Mouse (Mus musculus) retina, postnatal 1 day (tissue): Measurements from ENCODE around the gene Mif4gd.

Source experiments
- DNase-seq: peaks from one replicate; pipeline ENCODE4 v3.0.0-alpha.2; 2012

Mif4gd gene

GRCm38 (mm10) chr11:115611173-115611572 lies 1.6 kb downstream of the Mif4gd start:
- DNase-seq: no peak

- DNase-seq: no peak
Observed at GRCm38 (mm10) chr11:115609576-115609975, 3.2 kb downstream of the Mif4gd start.

GRCm38 (mm10) chr11:115608421-115609399 lies 4.1 kb downstream of the Mif4gd start:
- peak; percentile 78 for DNase-seq

- DNase-seq: no peak
Observed at GRCm38 (mm10) chr11:115606733-115607132, 6.0 kb downstream of the Mif4gd start.

- DNase-seq: no peak
Observed at GRCm38 (mm10) chr11:115604304-115604696, 8.5 kb downstream of the Mif4gd start.

GRCm38 (mm10) chr11:115603476-115604303 lies 9.1 kb downstream of the Mif4gd start, which contains the start of the genes Mrps7 and Gga3:
Gene Mrps7 (plus strand): TSS chr11:115603925.
Gene Gga3 (minus strand): TSS chr11:115604051.
- peak; percentile 94 for DNase-seq

- DNase-seq: no peak
Observed at GRCm38 (mm10) chr11:115603128-115603475, 9.7 kb downstream of the Mif4gd start.

GRCm38 (mm10) chr11:115601174-115601573 lies 11.6 kb downstream of the Mif4gd start:
- DNase-seq: no peak

GRCm38 (mm10) chr11:115600743-115601142 lies 12.0 kb downstream of the Mif4gd start:
- DNase-seq: no peak

- DNase-seq: no peak
Observed at GRCm38 (mm10) chr11:115599722-115600121, 13.0 kb downstream of the Mif4gd start.

GRCm38 (mm10) chr11:115598309-115598708 lies 14.5 kb downstream of the Mif4gd start:
- no peak for DNase-seq

GRCm38 (mm10) chr11:115595209-115595608 lies 17.6 kb downstream of the Mif4gd start:
- DNase-seq: no peak

GRCm38 (mm10) chr11:115590526-115591075 lies 22.2 kb downstream of the Mif4gd start:
- no peak for DNase-seq

GRCm38 (mm10) chr11:115587984-115588383 lies 24.8 kb downstream of the Mif4gd start:
- DNase-seq: no peak

GRCm38 (mm10) chr11:115586403-115586802 lies 26.4 kb downstream of the Mif4gd start:
- DNase-seq: no peak

GRCm38 (mm10) chr11:115585573-115586100 lies 27.1 kb downstream of the Mif4gd start:
- DNase-seq: no peak

- no peak for DNase-seq
Observed at GRCm38 (mm10) chr11:115584376-115585073, 28.2 kb downstream of the Mif4gd start.

- no peak for DNase-seq
Observed at GRCm38 (mm10) chr11:115582913-115583606, 29.7 kb downstream of the Mif4gd start.

- no peak for DNase-seq
Observed at GRCm38 (mm10) chr11:115579080-115579479, 33.7 kb downstream of the Mif4gd start.

- DNase-seq: no peak
Observed at GRCm38 (mm10) chr11:115564961-115565360, 47.8 kb downstream of the Mif4gd start.

GRCm38 (mm10) chr11:115564064-115564809 lies 48.5 kb downstream of the Mif4gd start, which contains the start of gene Nup85:
Gene Nup85 (plus strand): TSS chr11:115564434.
- DNase-seq: peak; percentile 97
